Mouse (Mus musculus): Measurements from ENCODE around the gene Tpst1. TPM values are rescaled to one million over a fixed set of nuclear protein-coding genes. Genes with fewer than 3 reads are reported as not detected.

The Tpst1 gene
- polyA plus RNA-seq, 1 experiment: 22.3 TPM

DNA sequence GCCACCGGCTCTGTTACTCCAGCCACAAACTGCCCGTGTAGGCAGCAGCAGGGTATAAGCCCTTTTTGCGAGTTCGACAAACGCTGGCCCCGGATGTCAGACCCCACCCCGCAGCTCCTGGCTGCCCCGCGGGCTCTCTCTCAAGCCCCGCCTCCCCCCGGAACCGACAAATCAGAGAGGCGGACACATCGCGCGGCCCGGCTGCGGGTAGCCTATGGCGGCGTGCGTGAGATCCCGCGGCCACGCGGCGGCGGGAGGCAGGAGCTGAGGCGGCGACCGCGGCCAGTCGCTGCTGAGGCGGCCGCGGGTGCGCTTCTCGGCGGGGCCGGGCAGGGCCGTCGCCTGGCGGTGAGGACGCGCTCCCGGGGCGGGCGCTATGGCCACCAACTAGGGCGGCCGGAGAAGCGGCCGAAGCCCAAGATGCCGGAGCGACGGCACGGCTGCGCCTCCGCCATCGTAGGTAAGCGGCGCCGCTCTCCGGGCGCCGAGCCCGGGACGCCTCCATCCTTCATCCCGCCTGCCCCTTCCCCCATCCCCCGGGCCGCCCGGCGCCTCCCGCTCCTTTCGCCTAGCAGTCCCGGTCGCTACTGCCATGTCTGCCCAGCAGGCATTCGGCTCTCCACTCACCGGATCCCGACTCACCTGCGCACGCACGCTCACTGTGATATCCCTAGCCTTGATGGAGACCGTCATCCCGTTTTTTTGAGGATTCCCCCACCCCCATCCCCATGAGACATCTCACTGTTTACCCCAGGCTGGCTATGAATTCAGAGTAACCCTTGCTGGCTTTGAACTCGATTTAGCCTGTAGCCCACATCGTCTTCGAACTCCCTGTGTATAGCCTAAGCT, 6.3 kb downstream of the Tpst1 start:
- TF ChIP-seq USF1 (IDR thresholded peaks at IDR 0.05; ENCODE audit: low read depth): no peak
- no peak for TF ChIP-seq MYOD1 (IDR thresholded peaks at IDR 0.05; ENCODE audit: control insufficient read depth, insufficient read length, low read depth)
- no peak for TF ChIP-seq CEBPB (IDR thresholded peaks at IDR 0.05; ENCODE audit: low read depth)
- TF ChIP-seq MAX (IDR thresholded peaks at IDR 0.05): peak; percentile 88
- no peak for TF ChIP-seq MYOG (IDR thresholded peaks at IDR 0.05; ENCODE audit: control insufficient read depth, extremely low read depth, insufficient read length)
- no peak for TF ChIP-seq CTCF (IDR thresholded peaks at IDR 0.05; ENCODE audit: control insufficient read depth, insufficient read depth, insufficient read length)
- Histone ChIP-seq H3K79me3 (ENCODE audit: low read depth) (peaks cover 8% of the 10 kb centered on the region), H3ac (ENCODE audit: control insufficient read depth, insufficient read length, low read depth) (peak overlapping the region; percentile 79), H3K27me3 (ENCODE audit: control insufficient read depth, insufficient read depth, insufficient read length) (no peaks in the 10 kb centered on the region), H3K4me3 (ENCODE audit: insufficient read depth, poor library complexity, severe bottlenecking) (peak overlapping the region; percentile 59), H3K79me2 (ENCODE audit: control insufficient read depth, insufficient read depth) (peaks cover 16% of the 10 kb centered on the region), H3K36me3 (ENCODE audit: control insufficient read depth, insufficient read depth) (peaks cover 4% of the 10 kb centered on the region)

DNA sequence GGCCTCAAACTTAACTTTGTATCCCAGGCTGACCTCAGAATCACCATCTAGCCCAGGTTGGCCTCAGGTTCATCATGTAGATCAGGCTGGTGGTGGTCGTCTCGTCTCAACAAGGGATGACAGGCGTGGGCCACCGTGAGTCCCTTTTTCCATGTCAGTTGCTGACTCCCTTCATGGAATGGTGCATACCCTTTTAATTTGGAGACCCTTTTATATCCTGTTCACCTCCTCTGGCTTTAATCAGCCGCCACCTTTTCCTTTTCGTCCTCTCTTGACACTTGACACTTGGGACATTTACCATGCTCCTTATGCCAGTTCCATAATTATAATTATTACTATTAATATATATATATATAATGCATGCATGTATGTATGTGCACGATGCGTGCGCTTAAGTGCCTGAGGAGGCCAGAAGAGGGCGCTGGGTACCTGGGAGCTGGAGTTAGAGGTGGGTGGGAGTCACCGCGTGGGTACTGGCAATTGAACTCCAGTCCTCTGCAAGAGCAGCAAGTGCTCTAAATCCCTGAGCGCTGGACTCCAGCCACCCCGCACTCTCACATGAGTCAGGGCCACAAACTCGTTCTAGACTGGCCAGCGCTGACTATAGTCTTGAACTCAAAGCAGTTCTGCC, 7.0 kb downstream of the Tpst1 start:
- Histone ChIP-seq H3K79me2 (ENCODE audit: control insufficient read depth, insufficient read depth) (peaks cover 20% of the 10 kb centered on the region), H3K79me3 (ENCODE audit: low read depth) (peaks cover 8% of the 10 kb centered on the region), H3K4me3 (ENCODE audit: insufficient read depth, poor library complexity, severe bottlenecking) (peak overlapping the region; percentile 59), H3K36me3 (ENCODE audit: control insufficient read depth, insufficient read depth) (peaks cover 4% of the 10 kb centered on the region), H3ac (ENCODE audit: control insufficient read depth, insufficient read length, low read depth) (peak overlapping the region; percentile 79), H3K27me3 (ENCODE audit: control insufficient read depth, insufficient read depth, insufficient read length) (no peaks in the 10 kb centered on the region)
- TF ChIP-seq MYOG (IDR thresholded peaks at IDR 0.05; ENCODE audit: control insufficient read depth, extremely low read depth, insufficient read length) (no peak), USF1 (IDR thresholded peaks at IDR 0.05; ENCODE audit: low read depth) (no peak), MYOD1 (IDR thresholded peaks at IDR 0.05; ENCODE audit: control insufficient read depth, insufficient read length, low read depth) (no peak), CEBPB (IDR thresholded peaks at IDR 0.05; ENCODE audit: low read depth) (no peak), CTCF (IDR thresholded peaks at IDR 0.05; ENCODE audit: control insufficient read depth, insufficient read depth, insufficient read length) (no peak), MAX (IDR thresholded peaks at IDR 0.05) (no peak), FOSL1 (IDR thresholded peaks at IDR 0.05; ENCODE audit: insufficient read depth, low read length, poor library complexity, severe bottlenecking) (no peak)

DNA sequence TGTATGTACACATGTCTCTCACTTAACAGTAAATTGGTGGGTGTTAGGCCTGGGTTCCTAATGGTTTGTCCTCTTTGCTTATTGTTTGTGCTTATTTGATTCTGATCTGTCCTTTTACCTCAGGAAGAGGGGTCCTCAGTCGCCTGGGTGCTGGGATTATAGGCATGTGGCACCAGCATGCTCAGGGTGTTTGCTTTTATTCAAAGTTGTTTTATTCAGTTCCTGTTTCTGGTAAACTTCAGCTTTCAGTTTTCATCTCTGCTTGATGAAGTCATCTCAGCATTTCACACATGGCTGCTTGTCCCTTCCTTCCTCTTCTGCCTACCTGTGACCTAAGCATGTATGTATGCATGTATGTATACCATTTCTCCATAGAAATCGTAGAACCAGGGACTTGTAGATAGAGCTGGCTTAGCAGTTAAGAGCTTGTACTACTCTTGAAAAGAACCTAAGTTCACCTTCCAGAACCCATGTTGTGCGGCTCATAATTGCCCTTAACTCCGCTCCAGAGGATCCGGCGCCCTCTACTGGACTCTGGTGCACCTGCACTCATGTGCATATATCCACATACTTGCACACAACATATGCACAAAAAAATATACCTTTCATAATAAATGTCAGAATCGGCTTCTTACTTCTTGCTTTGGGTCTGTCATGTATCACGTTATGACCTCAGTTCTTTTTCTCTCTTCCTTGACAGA, 8.2 kb downstream of the Tpst1 start:
- no peak overlapping the region for H3K4me3 ChIP-seq (ENCODE audit: insufficient read depth, poor library complexity, severe bottlenecking)
- H3ac ChIP-seq (ENCODE audit: control insufficient read depth, insufficient read length, low read depth): no peak overlapping the region
- TF ChIP-seq MYOG (IDR thresholded peaks at IDR 0.05; ENCODE audit: control insufficient read depth, extremely low read depth, insufficient read length): no peak
- TF ChIP-seq CTCF (IDR thresholded peaks at IDR 0.05; ENCODE audit: control insufficient read depth, insufficient read depth, insufficient read length): no peak
- H3K79me3 ChIP-seq (ENCODE audit: low read depth): peaks cover 12% of the 10 kb centered on the region
- H3K27me3 ChIP-seq (ENCODE audit: control insufficient read depth, insufficient read depth, insufficient read length): no peaks in the 10 kb centered on the region
- peaks cover 4% of the 10 kb centered on the region for H3K36me3 ChIP-seq (ENCODE audit: control insufficient read depth, insufficient read depth)
- H3K79me2 ChIP-seq (ENCODE audit: control insufficient read depth, insufficient read depth): peaks cover 20% of the 10 kb centered on the region

DNA sequence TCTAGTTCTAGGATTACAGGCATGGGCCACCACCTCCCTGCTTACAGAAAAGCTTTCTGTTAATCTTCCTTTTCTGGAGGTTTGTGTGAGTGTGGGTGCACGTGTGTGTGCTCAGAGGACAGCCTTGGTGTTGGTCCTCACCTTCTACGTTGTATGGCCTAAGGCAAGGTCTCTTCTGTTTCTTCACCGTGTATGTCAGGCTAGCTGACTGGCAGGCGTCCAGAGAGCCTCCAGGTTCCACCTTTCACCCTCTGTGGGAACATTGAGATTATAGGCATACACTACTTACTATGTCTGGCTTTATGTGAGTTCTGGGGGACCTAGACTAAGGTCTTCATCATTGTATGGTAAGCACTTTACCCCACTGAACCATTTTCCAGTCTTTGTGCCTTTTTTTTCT, 9.3 kb downstream of the Tpst1 start:
- TF ChIP-seq CEBPB (IDR thresholded peaks at IDR 0.05; ENCODE audit: low read depth) (no peak), MAX (IDR thresholded peaks at IDR 0.05) (no peak), CTCF (IDR thresholded peaks at IDR 0.05; ENCODE audit: control insufficient read depth, insufficient read depth, insufficient read length) (no peak), MYOD1 (IDR thresholded peaks at IDR 0.05; ENCODE audit: control insufficient read depth, insufficient read length, low read depth) (no peak), FOSL1 (IDR thresholded peaks at IDR 0.05; ENCODE audit: insufficient read depth, low read length, poor library complexity, severe bottlenecking) (no peak), MYOG (IDR thresholded peaks at IDR 0.05; ENCODE audit: control insufficient read depth, extremely low read depth, insufficient read length) (no peak), USF1 (IDR thresholded peaks at IDR 0.05; ENCODE audit: low read depth) (no peak)
- Histone ChIP-seq H3K36me3 (ENCODE audit: control insufficient read depth, insufficient read depth) (peaks cover 4% of the 10 kb centered on the region), H3K79me2 (ENCODE audit: control insufficient read depth, insufficient read depth) (peaks cover 20% of the 10 kb centered on the region), H3K4me3 (ENCODE audit: insufficient read depth, poor library complexity, severe bottlenecking) (no peak overlapping the region), H3ac (ENCODE audit: control insufficient read depth, insufficient read length, low read depth) (no peak overlapping the region), H3K27me3 (ENCODE audit: control insufficient read depth, insufficient read depth, insufficient read length) (no peaks in the 10 kb centered on the region), H3K79me3 (ENCODE audit: low read depth) (peaks cover 12% of the 10 kb centered on the region)

DNA sequence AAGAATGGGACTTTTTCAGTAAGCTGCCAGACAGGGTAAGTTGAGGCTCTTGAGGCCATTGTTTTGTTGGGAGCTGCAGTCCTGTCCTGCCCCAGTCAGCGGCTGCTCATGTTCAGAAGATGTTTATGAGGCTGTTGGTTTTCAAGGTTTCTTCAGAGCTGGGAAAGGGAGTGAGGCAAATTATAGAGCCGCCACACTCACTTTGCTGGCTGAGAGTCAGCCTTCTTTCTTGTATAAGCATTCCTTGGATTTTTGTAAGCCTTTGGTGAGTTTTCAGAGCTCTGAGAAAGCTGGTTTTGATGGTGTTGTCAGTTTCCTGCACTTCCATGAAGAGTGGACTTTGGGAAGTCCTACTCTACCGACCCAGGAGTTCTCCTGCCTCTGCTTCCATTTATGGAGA, 11.1 kb downstream of the Tpst1 start:
- H3K4me3 ChIP-seq (ENCODE audit: insufficient read depth, poor library complexity, severe bottlenecking): no peak overlapping the region
- peaks cover 4% of the 10 kb centered on the region for H3K36me3 ChIP-seq (ENCODE audit: control insufficient read depth, insufficient read depth)
- H3K79me3 ChIP-seq (ENCODE audit: low read depth): peaks cover 12% of the 10 kb centered on the region
- no peak for TF ChIP-seq USF1 (IDR thresholded peaks at IDR 0.05; ENCODE audit: low read depth)
- TF ChIP-seq MAX (IDR thresholded peaks at IDR 0.05): no peak
- no peak for TF ChIP-seq MYOD1 (IDR thresholded peaks at IDR 0.05; ENCODE audit: control insufficient read depth, insufficient read length, low read depth)
- H3K27me3 ChIP-seq (ENCODE audit: control insufficient read depth, insufficient read depth, insufficient read length): no peaks in the 10 kb centered on the region
- H3ac ChIP-seq (ENCODE audit: control insufficient read depth, insufficient read length, low read depth): no peak overlapping the region
- peaks cover 27% of the 10 kb centered on the region for H3K79me2 ChIP-seq (ENCODE audit: control insufficient read depth, insufficient read depth)
